Mouse (Mus musculus): ENCODE measurements around the gene Nfe2l3. TPM values are rescaled to one million over a fixed set of nuclear protein-coding genes. Genes with fewer than 3 reads are reported as not detected.

Gene Nfe2l3
- polyA plus RNA-seq, 1 experiment from 2014 or later = 1.4 TPM

DNA sequence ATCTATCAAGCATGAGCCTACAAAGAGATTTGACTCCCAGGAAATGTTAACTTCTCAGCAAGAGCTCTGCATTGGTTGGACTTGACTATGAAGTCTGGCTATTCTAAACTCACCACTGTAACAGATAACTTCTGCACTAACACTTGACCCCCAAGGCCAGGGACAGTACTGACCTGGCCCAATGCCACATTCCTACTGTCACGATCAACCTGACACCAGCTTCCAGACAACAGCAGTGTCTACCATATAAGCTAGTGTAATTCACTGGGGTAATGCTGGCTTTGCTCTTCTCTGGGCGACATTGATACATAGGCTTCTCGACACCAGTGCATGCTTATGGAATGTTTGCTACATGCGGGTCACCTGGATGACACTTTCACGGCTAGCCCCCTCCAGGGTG lies 28.9 kb upstream of the Nfe2l3 start:
- Histone ChIP-seq H3K4me1 (replicated peaks) (peaks cover 7% of the 10 kb centered on the region), H3K4me2 (no peak overlapping the region), H3K9me3 (no peaks in the 10 kb centered on the region), H3K9ac (replicated peaks) (no peak overlapping the region), H3K27me3 (no peaks in the 10 kb centered on the region), H3K27ac (no peak overlapping the region), H3K4me3 (replicated peaks) (no peak overlapping the region), H3K36me3 (no peaks in the 10 kb centered on the region)
- 87% methylated on average over 5 of the region's 5 CpGs for WGBS
- ATAC-seq (ENCODE audit: insufficient number of reproducible peaks, insufficient read depth, low FRiP score, low TSS enrichment, low read depth) = no peak

DNA sequence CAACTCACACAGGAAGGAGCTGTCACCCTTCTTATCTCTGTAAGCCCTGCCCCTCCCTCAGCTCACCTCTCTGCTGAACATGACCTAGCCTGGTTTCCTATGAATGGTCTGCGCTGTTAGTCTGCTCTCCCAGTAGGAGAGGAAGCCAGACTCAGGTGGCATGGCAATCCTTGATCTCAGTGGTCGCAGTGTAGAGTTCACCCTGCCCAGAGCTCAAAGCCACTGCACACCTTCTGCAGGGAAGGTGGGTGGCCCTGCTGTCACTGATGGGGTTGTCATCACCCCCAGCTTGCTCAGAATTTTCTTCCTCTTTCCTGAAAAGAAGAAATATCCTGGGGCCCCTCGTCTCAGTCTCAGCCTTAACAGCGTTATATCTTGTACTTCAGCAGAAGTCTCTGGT lies 28.0 kb upstream of the Nfe2l3 start:
- Histone ChIP-seq H3K27me3 (no peaks in the 10 kb centered on the region), H3K9me3 (no peaks in the 10 kb centered on the region), H3K9ac (replicated peaks) (no peak overlapping the region), H3K4me2 (no peak overlapping the region), H3K36me3 (no peaks in the 10 kb centered on the region), H3K4me3 (replicated peaks) (no peak overlapping the region), H3K27ac (no peak overlapping the region), H3K4me1 (replicated peaks) (peaks cover under 1% of the 10 kb centered on the region)
- no peak for ATAC-seq (ENCODE audit: insufficient number of reproducible peaks, insufficient read depth, low FRiP score, low TSS enrichment, low read depth)
- 79% methylated on average over 4 of the region's 4 CpGs for WGBS

DNA sequence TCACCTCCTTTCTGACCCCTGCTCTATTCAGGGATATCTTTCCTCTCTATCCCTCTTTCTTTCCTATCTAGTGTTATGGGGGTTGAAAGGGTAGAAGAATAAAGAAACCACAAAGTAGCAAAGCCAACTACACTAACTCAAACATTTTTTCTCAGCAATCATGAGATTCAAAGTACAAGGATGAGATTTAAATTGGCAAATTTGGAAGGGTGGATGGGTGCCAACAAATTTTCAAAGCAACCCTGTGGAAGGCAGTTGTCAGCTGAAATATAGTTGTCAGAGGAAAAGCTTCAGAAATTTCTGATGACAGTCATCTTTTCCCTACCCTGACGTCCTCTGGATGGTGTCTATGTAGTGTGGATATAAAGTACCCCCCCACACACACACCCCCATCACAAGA lies 16.0 kb upstream of the Nfe2l3 start:
- no peak overlapping the region for H3K9ac ChIP-seq (replicated peaks)
- H3K4me2 ChIP-seq = no peak overlapping the region
- H3K36me3 ChIP-seq = no peaks in the 10 kb centered on the region
- no peak overlapping the region for H3K4me3 ChIP-seq (replicated peaks)
- 0 out of 2 replicates have a peak, but pooled peaks cover 3% of the 10 kb centered on the region for H3K27me3 ChIP-seq
- 75% methylated on average over 1 of the region's 1 CpGs for WGBS
- no peaks in the 10 kb centered on the region for H3K4me1 ChIP-seq (replicated peaks)
- H3K27ac ChIP-seq = no peak overlapping the region
- H3K9me3 ChIP-seq = no peaks in the 10 kb centered on the region; the same call in 1 of the 2 replicates
- no peak for ATAC-seq (ENCODE audit: insufficient number of reproducible peaks, insufficient read depth, low FRiP score, low TSS enrichment, low read depth)

DNA sequence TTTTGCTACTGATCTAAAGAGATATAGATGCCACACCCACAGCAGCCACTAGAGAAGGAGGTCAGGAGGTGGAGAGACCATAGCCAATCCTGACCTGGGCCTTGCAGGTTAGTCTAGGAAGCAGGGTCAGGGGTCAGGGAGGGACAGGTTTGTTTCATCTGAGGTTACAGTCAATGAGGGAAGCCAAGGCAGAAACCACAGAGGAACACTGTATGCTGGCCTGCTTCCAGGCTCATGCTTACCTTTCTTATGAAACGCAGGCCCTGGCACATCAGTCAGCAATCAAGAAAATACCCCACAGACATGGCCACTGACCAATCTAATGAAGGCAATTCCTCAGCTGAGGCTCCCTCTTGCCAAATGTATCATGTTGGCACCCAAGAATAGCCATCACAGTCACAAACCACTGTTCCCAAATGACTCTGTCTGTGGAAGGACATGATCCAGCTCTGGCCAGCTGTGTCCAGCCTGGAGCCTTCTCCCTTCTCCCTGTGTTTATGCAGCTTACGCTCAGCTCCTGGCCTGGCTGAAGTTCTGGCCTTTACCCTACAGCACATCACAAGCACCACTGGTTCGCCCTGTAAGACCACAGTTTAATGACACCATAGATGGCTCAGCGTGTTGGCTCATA lies 15.0 kb upstream of the Nfe2l3 start:
- Histone ChIP-seq H3K4me1 (replicated peaks) (no peaks in the 10 kb centered on the region), H3K4me3 (replicated peaks) (no peak overlapping the region), H3K4me2 (no peak overlapping the region), H3K9me3 (peaks cover 7% of the 10 kb centered on the region; the same call in 1 of the 2 replicates), H3K36me3 (no peaks in the 10 kb centered on the region), H3K27ac (no peak overlapping the region), H3K27me3 (0 out of 2 replicates have a peak, but pooled peaks cover 3% of the 10 kb centered on the region), H3K9ac (replicated peaks) (no peak overlapping the region)
- 81% methylated on average over 4 of the region's 4 CpGs for WGBS
- no peak for ATAC-seq (ENCODE audit: insufficient number of reproducible peaks, insufficient read depth, low FRiP score, low TSS enrichment, low read depth)

DNA sequence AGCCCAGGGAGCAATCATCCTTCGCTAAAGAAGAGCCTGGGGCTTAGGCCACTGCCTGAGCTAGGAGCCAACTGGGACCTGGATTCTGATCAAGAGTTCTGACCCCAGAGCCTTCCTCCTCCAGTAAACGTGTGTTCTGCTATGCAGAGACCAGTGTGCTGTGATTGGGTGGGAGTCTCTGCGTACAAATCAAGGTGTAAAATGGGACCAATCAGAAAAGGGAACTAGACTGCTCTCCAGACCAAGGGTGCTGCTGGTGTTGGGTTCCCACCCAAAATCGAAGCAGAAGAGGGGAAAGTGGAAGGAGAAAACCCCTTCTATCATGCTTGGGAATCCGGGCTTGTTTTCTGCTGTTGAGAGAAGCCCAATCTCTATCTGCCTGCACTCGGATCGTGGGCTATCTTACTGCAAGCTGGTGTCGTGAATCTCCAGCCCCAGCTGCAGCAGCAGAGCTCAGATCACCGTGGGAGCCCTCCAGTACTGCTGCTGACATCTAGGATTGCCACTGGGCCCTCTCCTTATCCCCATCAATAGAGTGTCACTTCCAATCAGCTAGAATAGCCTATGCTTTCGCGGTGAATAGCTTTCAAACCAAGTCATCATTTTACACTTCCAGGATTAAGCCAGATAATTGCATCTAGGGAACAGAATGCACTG lies 8.9 kb upstream of the Nfe2l3 start:
- Histone ChIP-seq H3K4me1 (replicated peaks) (no peaks in the 10 kb centered on the region), H3K4me3 (replicated peaks) (no peak overlapping the region), H3K36me3 (no peaks in the 10 kb centered on the region), H3K27ac (no peak overlapping the region), H3K4me2 (no peak overlapping the region), H3K9me3 (peaks cover 10% of the 10 kb centered on the region; the same call in 1 of the 2 replicates), H3K9ac (replicated peaks) (no peak overlapping the region), H3K27me3 (no peaks in the 10 kb centered on the region)
- WGBS = 50% methylated on average over 11 of the region's 11 CpGs
- ATAC-seq (ENCODE audit: insufficient number of reproducible peaks, insufficient read depth, low FRiP score, low TSS enrichment, low read depth) = no peak

DNA sequence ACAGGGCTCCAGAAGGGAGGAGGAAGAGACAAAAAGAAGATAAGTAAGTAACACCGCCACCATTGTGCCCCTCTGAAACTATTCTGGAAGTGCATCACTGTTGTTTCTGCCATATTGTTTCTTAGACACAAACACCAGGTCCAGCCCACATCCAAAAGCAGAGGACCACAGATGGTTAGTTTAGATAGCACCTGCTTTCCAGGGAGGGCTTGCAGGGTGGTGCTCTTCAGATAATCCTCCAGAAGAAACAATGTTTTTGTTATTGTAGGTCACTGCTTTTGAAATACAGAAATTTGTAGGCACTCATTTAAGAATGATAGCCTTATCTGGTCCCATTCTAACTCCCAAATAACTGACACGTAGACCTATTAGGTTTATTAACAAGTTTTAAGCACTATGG lies 7.9 kb upstream of the Nfe2l3 start:
- Histone ChIP-seq H3K36me3 (no peaks in the 10 kb centered on the region), H3K27me3 (no peaks in the 10 kb centered on the region), H3K4me2 (no peak overlapping the region), H3K27ac (no peak overlapping the region), H3K9ac (replicated peaks) (no peak overlapping the region), H3K4me1 (replicated peaks) (no peaks in the 10 kb centered on the region), H3K4me3 (replicated peaks) (no peak overlapping the region), H3K9me3 (peaks cover 10% of the 10 kb centered on the region; the same call in 1 of the 2 replicates)
- WGBS = 90% methylated on average over 2 of the region's 2 CpGs
- no peak for ATAC-seq (ENCODE audit: insufficient number of reproducible peaks, insufficient read depth, low FRiP score, low TSS enrichment, low read depth)

DNA sequence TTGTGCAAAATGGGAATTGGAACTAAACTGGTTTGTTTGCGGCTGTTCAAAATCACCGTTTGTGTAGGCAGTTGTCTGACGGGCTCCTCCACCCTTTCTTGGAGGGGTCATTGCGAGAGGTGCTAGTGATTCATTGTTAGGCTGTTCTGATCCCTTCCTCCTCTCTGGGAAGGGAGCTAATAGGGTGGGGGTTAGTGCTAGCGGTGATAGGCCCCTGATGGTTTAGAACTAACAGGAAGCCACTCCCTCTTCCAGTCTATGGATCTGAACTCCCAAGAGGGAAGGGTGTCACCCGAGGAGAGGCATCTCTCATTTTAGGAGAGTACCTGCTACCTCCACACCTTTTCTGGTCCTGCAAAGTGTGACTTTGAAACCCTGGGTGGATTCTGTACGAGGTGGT lies 1.8 kb downstream of the Nfe2l3 start:
- WGBS = 23% methylated on average over 7 of the region's 7 CpGs
- H3K4me2 ChIP-seq = no peak overlapping the region
- H3K4me3 ChIP-seq (replicated peaks) = no peak overlapping the region
- H3K9me3 ChIP-seq = no peaks in the 10 kb centered on the region
- peaks cover 23% of the 10 kb centered on the region for H3K4me1 ChIP-seq (replicated peaks)
- no peaks in the 10 kb centered on the region for H3K36me3 ChIP-seq
- peaks cover 74% of the 10 kb centered on the region for H3K27me3 ChIP-seq
- ATAC-seq (ENCODE audit: insufficient number of reproducible peaks, insufficient read depth, low FRiP score, low TSS enrichment, low read depth) = no peak
- H3K9ac ChIP-seq (replicated peaks) = no peak overlapping the region
- no peak overlapping the region for H3K27ac ChIP-seq

DNA sequence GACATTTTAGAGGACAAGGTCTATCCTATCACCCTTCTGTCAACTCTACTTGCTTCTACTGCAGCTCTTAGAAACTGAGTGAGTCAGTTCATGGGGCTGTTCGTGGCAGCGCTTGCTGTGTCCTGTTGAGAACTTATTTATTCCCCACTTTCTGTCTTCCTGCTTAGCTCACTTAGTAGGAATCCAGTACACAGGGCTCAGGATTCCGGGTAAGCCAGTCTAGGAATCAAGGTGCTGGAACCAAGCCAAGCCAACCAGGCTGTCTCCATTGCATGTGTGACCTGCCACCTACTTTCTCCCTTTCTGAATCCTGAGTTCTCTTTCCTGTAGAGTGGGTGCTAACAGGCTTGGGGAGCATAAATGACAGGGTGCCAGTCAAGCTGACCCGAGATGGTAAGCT lies 5.2 kb downstream of the Nfe2l3 start:
- Histone ChIP-seq H3K9ac (replicated peaks) (no peak overlapping the region), H3K27me3 (peaks cover 58% of the 10 kb centered on the region), H3K9me3 (no peaks in the 10 kb centered on the region), H3K36me3 (no peaks in the 10 kb centered on the region), H3K4me1 (replicated peaks) (peaks cover 17% of the 10 kb centered on the region), H3K4me2 (no peak overlapping the region), H3K4me3 (replicated peaks) (no peak overlapping the region), H3K27ac (no peak overlapping the region)
- 79% methylated on average over 4 of the region's 4 CpGs for WGBS
- no peak for ATAC-seq (ENCODE audit: insufficient number of reproducible peaks, insufficient read depth, low FRiP score, low TSS enrichment, low read depth)

DNA sequence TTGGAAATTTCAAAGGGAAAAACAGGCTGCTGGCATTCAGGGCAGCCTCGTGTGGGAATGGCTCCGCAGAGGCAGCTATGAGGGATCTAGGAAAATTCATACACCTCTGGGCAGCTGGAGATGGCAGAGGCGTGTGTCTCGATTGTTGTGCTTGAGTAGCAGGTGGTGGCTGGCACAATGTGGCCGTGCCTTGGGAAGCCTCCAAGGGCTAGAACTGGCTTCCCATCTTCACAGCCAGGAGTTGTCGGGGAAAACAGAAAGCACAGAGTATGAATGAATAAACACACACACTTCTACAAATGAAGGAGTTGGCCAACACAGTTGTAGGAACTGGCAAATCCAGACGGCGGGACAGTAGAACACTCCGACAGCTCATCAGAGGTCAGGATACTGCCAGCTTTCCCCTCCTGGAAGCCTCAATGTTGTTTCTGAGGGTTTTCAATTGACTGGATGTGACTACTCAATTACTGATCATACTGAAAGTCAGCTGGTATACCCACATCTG lies 6.4 kb downstream of the Nfe2l3 start:
- no peak for ATAC-seq (ENCODE audit: insufficient number of reproducible peaks, insufficient read depth, low FRiP score, low TSS enrichment, low read depth)
- 84% methylated on average over 9 of the region's 9 CpGs for WGBS
- Histone ChIP-seq H3K9ac (replicated peaks) (no peak overlapping the region), H3K27me3 (peaks cover 46% of the 10 kb centered on the region), H3K4me3 (replicated peaks) (no peak overlapping the region), H3K4me2 (no peak overlapping the region), H3K36me3 (no peaks in the 10 kb centered on the region), H3K4me1 (replicated peaks) (peaks cover 7% of the 10 kb centered on the region; the same call in 1 of the 2 replicates), H3K9me3 (no peaks in the 10 kb centered on the region), H3K27ac (no peak overlapping the region)

DNA sequence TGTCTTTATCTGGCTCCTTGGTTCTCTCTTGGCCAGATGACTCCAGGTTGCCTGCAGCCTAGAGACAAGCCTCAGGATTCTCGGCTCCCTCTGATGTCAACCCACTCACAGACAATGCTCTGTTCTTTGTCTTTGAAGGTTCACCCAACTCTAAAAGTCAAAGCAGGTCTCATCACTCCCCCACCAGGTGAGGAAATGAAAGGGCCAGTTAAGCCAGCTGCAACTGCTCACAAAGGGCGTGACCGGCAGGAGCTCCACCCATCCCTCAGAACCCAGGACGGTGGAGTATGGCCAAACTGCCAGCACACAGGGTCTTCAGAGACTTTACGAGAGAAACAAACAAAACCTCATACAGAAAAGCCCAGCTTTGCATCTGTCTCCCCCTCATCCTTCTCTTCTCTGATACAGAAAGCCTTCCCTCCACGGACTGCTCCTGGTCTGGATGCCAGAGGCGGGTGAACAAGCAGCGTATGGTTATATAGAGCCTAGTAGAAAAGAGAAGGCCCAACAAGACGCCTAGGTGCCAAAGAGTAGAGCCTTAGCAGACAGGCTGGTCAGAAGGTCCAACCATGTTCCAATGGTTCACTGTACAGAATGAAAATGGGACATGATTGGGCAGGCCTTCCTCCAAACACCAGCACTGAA lies 9.8 kb downstream of the Nfe2l3 start:
- Histone ChIP-seq H3K27me3 (peaks cover 19% of the 10 kb centered on the region; the same call in 1 of the 2 replicates), H3K4me2 (no peak overlapping the region), H3K4me1 (replicated peaks) (0 out of 2 replicates have a peak, but pooled peaks cover 2% of the 10 kb centered on the region), H3K27ac (no peak overlapping the region), H3K4me3 (replicated peaks) (no peak overlapping the region), H3K9me3 (no peaks in the 10 kb centered on the region), H3K36me3 (no peaks in the 10 kb centered on the region), H3K9ac (replicated peaks) (no peak overlapping the region)
- WGBS = 49% methylated on average over 9 of the region's 9 CpGs
- ATAC-seq (ENCODE audit: insufficient number of reproducible peaks, insufficient read depth, low FRiP score, low TSS enrichment, low read depth) = no peak

DNA sequence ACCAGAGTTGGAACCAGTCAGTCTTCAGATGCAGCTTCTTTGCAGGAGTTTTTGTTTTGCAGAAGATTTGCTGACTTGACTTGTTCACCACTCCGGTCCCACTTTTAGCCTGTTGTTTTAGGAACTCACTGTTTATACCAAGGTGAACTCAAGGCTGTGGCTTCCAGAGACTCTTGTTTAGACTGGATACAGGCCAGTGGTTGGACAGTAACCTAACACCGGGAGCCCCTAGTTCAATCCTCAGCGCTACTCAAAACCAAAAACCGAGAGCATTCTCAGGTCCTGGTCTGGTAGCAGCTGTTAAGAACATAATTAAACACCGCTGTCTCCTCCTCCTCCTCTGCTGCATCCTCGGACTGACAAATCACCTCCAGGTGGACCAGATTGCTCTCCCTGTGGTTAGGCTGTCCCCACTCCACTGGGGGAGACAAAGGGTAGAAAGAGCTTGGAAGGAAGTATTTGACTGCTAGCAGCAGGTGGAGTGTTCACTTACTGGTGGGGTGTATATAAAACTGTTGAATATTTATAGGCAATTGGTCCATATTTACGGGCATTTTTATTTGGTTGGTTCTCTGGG lies 20.5 kb downstream of the Nfe2l3 start:
- no peaks in the 10 kb centered on the region for H3K27me3 ChIP-seq
- H3K4me1 ChIP-seq (replicated peaks) = peaks cover 12% of the 10 kb centered on the region
- WGBS = 39% methylated on average over 7 of the region's 7 CpGs
- no peaks in the 10 kb centered on the region for H3K9me3 ChIP-seq
- no peak overlapping the region for H3K27ac ChIP-seq
- peaks cover 7% of the 10 kb centered on the region; the same call in 1 of the 2 replicates for H3K36me3 ChIP-seq
- no peak for ATAC-seq (ENCODE audit: insufficient number of reproducible peaks, insufficient read depth, low FRiP score, low TSS enrichment, low read depth)
- H3K9ac ChIP-seq (replicated peaks) = no peak overlapping the region
- no peak overlapping the region for H3K4me3 ChIP-seq (replicated peaks)
- no peak overlapping the region for H3K4me2 ChIP-seq
